Mouse (Mus musculus) hindbrain, embryonic 16.5 days (tissue): ENCODE data around the gene Izumo1r. TPM values are rescaled to one million over a fixed set of nuclear protein-coding genes. Genes with fewer than 3 reads are reported as not detected.
A peak's percentile ranks its signal among the peaks of the same experiment; 100 is the strongest.
"Not testable (repeated sequence)": the region's sequence is repeated elsewhere in the genome, so short reads cannot be mapped to it uniquely, and the experiment has no call there.

Source experiments
- ATAC-seq: fragments of 200-750 bp; cut with Nextera tagmentation; 2 replicates; pipeline ENCODE4 v1.8.0; 2017; ENCODE audit warnings: moderate TSS enrichment, moderate library complexity
- H3K27ac ChIP-seq: fragments of 300-500 bp; sonication (generic); 2 replicates; pipeline ENCODE4 v1.5.1; 2014; ENCODE audit warnings: low read depth, mild to moderate bottlenecking, control low read depth, low read length, moderate library complexity
- H3K27me3 ChIP-seq: fragments of 300-500 bp; sonication (generic); replicated peaks from 2 replicates; pipeline ENCODE4 v1.6.1; 2014; ENCODE audit warnings: low read length; ENCODE audit not compliant: control insufficient read depth, insufficient read depth
- H3K36me3 ChIP-seq: fragments of 300-500 bp; sonication (generic); 2 replicates; pipeline ENCODE4 v1.6.1; 2014; ENCODE audit warnings: mild to moderate bottlenecking, low read length, moderate library complexity, mixed read lengths; ENCODE audit not compliant: control insufficient read depth, insufficient read depth
- H3K4me1 ChIP-seq: fragments of 300-500 bp; sonication (generic); 2 replicates; pipeline ENCODE4 v1.6.1; 2014; ENCODE audit warnings: low read depth, low read length; ENCODE audit not compliant: control insufficient read depth, insufficient read depth
- H3K4me2 ChIP-seq: fragments of 300-500 bp; sonication (generic); 2 replicates; pipeline ENCODE4 v1.6.1; 2014; ENCODE audit warnings: mild to moderate bottlenecking, low read length, control low read depth, moderate library complexity
- H3K4me3 ChIP-seq: fragments of 300-500 bp; sonication (generic); 2 replicates; pipeline ENCODE4 v1.5.1; 2014; ENCODE audit warnings: mild to moderate bottlenecking, low read length, control low read depth, moderate library complexity
- H3K9ac ChIP-seq: fragments of 300-500 bp; sonication (generic); 2 replicates; pipeline ENCODE4 v1.6.1; 2014; ENCODE audit warnings: low read depth, mild to moderate bottlenecking, control low read depth, low read length, moderate library complexity
- H3K9me3 ChIP-seq: fragments of 300-500 bp; sonication (generic); 2 replicates; pipeline ENCODE4 v1.6.1; 2014; ENCODE audit warnings: mild to moderate bottlenecking, low read length, moderate library complexity; ENCODE audit not compliant: control insufficient read depth
- WGBS: fragments of 180-500 bp; shearing (Covaris S2); extraction: QIAGEN DNeasy Blood & Tissue Kit; methylation state at CpG from one replicate; pipeline ENCODE4 v1.1.7; 2014; 5-methylcytosine and 5-hydroxymethylcytosine counted together
- polyA plus RNA-seq: library from polyadenylated mRNA; unstranded; fragments of >200 nt; fragmentation: Nextera tagmentation; extraction: Ambion mirVana; gene quantifications from 2 replicates; pipeline ENCODE4 v1.2.1, GENCODE M21; 2015

Izumo1r gene
- polyA plus RNA-seq, 1 experiment from 2014 or later, result not detected

DNA sequence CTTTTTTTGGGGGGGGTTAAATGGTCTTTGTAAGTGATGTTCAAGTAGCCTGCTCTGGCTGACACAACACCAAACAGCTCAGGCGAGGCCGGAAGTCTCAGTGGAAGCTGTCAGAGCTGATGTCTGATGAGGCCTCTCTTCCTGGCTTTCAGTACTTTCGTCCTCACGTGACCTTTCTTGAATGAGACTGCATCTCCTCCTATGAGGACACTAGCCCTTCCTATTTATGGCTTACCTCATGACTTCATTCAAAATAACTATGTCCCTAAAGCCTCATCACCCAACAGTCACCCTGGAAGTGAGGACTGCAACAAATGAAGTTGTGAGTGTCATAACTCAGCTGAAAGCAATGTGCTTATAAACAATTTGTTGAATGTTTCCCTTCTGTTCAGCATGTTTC, 19.1 kb downstream of the Izumo1r start:
- Histone ChIP-seq H3K27me3 (no peaks in the 10 kb centered on the region), H3K9me3 (no peaks in the 10 kb centered on the region), H3K36me3 (no peaks in the 10 kb centered on the region), H3K9ac (no peak overlapping the region), H3K4me1 (no peaks in the 10 kb centered on the region), H3K4me2 (no peak overlapping the region), H3K27ac (no peak overlapping the region), H3K4me3 (no peak overlapping the region)
- no peak for ATAC-seq
- 69% methylated on average over 4 of the region's 4 CpGs for WGBS

GRCm38 (mm10) chr9:14876566-14876965, 27.2 kb downstream of the Izumo1r start:
- not testable (repeated sequence) for H3K27ac ChIP-seq, H3K36me3 ChIP-seq, H3K4me3 ChIP-seq, H3K27me3 ChIP-seq, ATAC-seq, H3K4me1 ChIP-seq, H3K9ac ChIP-seq, H3K4me2 ChIP-seq, H3K9me3 ChIP-seq
- 37% methylated on average over 8 of the region's 8 CpGs for WGBS

- Histone ChIP-seq H3K4me3 (no peak overlapping the region), H3K9me3 (no peaks in the 10 kb centered on the region), H3K36me3 (no peaks in the 10 kb centered on the region), H3K9ac (no peak overlapping the region), H3K27ac (no peak overlapping the region), H3K27me3 (no peaks in the 10 kb centered on the region), H3K4me1 (peaks cover 3% of the 10 kb centered on the region; the same call in 1 of the 2 replicates), H3K4me2 (no peak overlapping the region)
- WGBS, result 72% methylated on average over 5 of the region's 5 CpGs
- no peak for ATAC-seq
Measured at GRCm38 (mm10) chr9:14875743-14876507, 27.8 kb downstream of the Izumo1r start.

DNA sequence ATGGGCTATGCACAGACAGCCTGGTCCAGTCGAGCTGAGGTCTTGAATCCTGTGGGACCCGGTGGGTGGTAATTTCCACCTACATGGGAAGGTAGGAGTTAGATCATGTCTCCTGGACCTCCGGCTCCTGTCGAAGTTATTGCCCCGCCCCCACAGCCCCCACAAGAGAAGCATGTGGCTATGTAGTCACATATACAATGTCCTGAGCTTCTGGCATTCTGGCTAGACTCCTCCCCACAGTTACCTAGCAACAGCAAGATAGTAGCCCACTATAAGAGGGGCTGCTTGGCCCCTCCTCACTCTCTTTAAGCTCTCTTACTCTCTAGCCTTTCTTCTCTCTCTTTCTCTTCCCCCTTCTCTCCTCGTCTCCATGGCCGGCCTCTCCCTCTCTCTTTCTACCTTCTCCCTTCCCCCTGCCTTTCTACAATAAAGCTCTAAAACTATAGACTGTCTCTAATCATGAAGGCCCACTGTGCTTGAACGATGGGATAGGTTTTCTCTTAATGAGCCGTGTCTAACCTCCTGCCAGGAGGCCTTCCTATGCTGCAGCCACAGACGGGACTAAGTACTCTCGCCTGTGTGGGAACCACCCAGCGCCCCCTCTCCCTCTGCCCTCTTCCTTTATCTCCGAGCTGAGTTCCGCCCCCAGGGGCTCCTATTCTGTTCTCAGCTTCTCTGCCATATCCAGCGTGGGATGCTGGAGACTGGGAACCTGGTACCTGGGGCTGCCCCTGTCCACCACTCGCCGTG, 31.4 kb downstream of the Izumo1r start:
- no peaks in the 10 kb centered on the region for H3K36me3 ChIP-seq
- H3K9me3 ChIP-seq, result no peaks in the 10 kb centered on the region
- no peak overlapping the region for H3K27ac ChIP-seq
- H3K9ac ChIP-seq, result no peak overlapping the region
- H3K4me1 ChIP-seq, result peaks cover 3% of the 10 kb centered on the region; the same call in 1 of the 2 replicates
- ATAC-seq, result peak; percentile 80
- H3K27me3 ChIP-seq, result no peaks in the 10 kb centered on the region
- H3K4me3 ChIP-seq, result no peak overlapping the region
- no peak overlapping the region for H3K4me2 ChIP-seq
- WGBS, result 15% methylated on average over 17 of the region's 17 CpGs

GRCm38 (mm10) chr9:14871536-14871935, 32.2 kb downstream of the Izumo1r start:
- no peaks in the 10 kb centered on the region for H3K36me3 ChIP-seq
- H3K9ac ChIP-seq, result no peak overlapping the region
- H3K27ac ChIP-seq, result no peak overlapping the region
- no peak overlapping the region for H3K4me2 ChIP-seq
- H3K4me1 ChIP-seq, result peaks cover 3% of the 10 kb centered on the region; the same call in 1 of the 2 replicates
- ATAC-seq, result no peak
- no peaks in the 10 kb centered on the region for H3K27me3 ChIP-seq
- WGBS, result 66% methylated on average over 3 of the region's 3 CpGs
- H3K4me3 ChIP-seq, result no peak overlapping the region
- H3K9me3 ChIP-seq, result no peaks in the 10 kb centered on the region

- Histone ChIP-seq H3K4me3 (no peak overlapping the region), H3K36me3 (no peaks in the 10 kb centered on the region), H3K27me3 (no peaks in the 10 kb centered on the region), H3K9ac (no peak overlapping the region), H3K4me1 (peaks cover 3% of the 10 kb centered on the region; the same call in 1 of the 2 replicates), H3K27ac (no peak overlapping the region), H3K4me2 (no peak overlapping the region), H3K9me3 (no peaks in the 10 kb centered on the region)
- 88% methylated on average over 10 of the region's 10 CpGs for WGBS
- no peak for ATAC-seq
Measured at GRCm38 (mm10) chr9:14870802-14871201, 32.9 kb downstream of the Izumo1r start.

GRCm38 (mm10) chr9:14870377-14870776, 33.4 kb downstream of the Izumo1r start:
- Histone ChIP-seq H3K4me1 (peaks cover 3% of the 10 kb centered on the region; the same call in 1 of the 2 replicates), H3K4me2 (no peak overlapping the region), H3K9ac (no peak overlapping the region), H3K9me3 (no peaks in the 10 kb centered on the region), H3K27me3 (no peaks in the 10 kb centered on the region), H3K27ac (no peak overlapping the region), H3K4me3 (no peak overlapping the region), H3K36me3 (no peaks in the 10 kb centered on the region)
- no peak for ATAC-seq
- WGBS, result 89% methylated on average over 2 of the region's 2 CpGs

DNA sequence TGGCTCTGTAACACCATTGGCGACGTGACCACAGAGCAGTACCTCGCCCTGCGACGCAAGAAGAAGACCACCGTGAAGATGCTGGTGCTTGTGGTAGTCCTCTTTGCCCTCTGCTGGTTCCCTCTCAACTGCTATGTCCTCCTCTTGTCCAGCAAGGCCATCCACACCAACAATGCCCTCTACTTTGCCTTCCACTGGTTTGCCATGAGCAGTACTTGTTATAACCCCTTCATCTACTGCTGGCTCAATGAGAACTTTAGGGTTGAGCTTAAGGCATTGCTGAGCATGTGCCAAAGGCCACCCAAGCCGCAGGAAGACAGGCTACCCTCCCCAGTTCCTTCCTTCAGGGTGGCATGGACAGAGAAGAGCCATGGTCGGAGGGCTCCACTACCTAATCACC, 35.4 kb downstream of the Izumo1r start:
- no peaks in the 10 kb centered on the region for H3K27me3 ChIP-seq
- H3K27ac ChIP-seq, result no peak overlapping the region
- H3K36me3 ChIP-seq, result no peaks in the 10 kb centered on the region
- WGBS, result 96% methylated on average over 8 of the region's 8 CpGs
- no peak for ATAC-seq
- H3K9ac ChIP-seq, result no peak overlapping the region
- H3K4me2 ChIP-seq, result no peak overlapping the region
- no peak overlapping the region for H3K4me3 ChIP-seq
- H3K4me1 ChIP-seq, result peaks cover 3% of the 10 kb centered on the region; the same call in 1 of the 2 replicates
- no peaks in the 10 kb centered on the region for H3K9me3 ChIP-seq

DNA sequence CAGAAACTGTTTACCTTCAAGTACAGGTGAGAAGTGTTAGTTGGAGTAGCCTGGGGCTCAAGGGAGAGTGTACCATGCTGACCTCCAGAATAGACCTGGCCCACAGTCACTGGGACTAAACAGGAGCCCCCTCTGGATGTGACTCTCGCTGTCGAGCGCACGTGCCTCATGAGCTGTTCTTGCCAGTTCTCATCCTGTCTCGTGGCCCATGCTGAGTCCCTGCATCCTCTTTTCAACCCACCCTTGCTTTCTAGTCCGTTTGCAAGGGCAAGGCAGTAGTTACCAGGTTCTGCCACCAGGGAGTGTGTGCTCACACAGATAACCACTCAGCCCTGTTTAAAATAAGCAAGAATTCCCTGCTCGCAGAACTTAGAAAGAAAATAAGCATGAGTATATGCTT, 36.8 kb downstream of the Izumo1r start:
- Histone ChIP-seq H3K9me3 (no peaks in the 10 kb centered on the region), H3K4me3 (no peak overlapping the region), H3K27ac (no peak overlapping the region), H3K4me2 (no peak overlapping the region), H3K36me3 (no peaks in the 10 kb centered on the region), H3K4me1 (no peaks in the 10 kb centered on the region; the same call in 1 of the 2 replicates), H3K27me3 (no peaks in the 10 kb centered on the region), H3K9ac (no peak overlapping the region)
- peak; percentile 41; the same call in 1 of the 2 replicates for ATAC-seq
- WGBS, result 35% methylated on average over 7 of the region's 7 CpGs
